Mouse (Mus musculus) E14TG2a.4 (cell line): ENCODE results near the gene Mnx1.

ENCODE experiments used
- CTCF ChIP-seq: conservative IDR thresholded peaks from 2 replicates; pipeline ENCODE4 v1.5.1; 2014; ENCODE audit warnings: low read length
- POU5F1 ChIP-seq: IDR thresholded peaks from 2 replicates; pipeline ENCODE4 v1.6.1; 2014; ENCODE audit warnings: low read length, borderline replicate concordance

- no peak for TF ChIP-seq CTCF
- TF ChIP-seq POU5F1 = no peak
These were observed 10.6 kb downstream of the Mnx1 start for GRCm38 (mm10) chr5:29467489-29468350.
